Mouse (Mus musculus) frontal cortex, adult 2 months (tissue): ENCODE measurements around the gene Izumo4. TPM values are rescaled to one million over a fixed set of nuclear protein-coding genes. Genes with fewer than 3 reads are reported as not detected.

Source experiments
- DNase-seq, 2 experiments: peaks; one replicate each; pipeline ENCODE4 v3.0.0; 2022; ENCODE audit warnings: low spot score in 1 of 2; ENCODE audit errors: extremely low spot score in 1 of 2
- polyA plus RNA-seq: library from polyadenylated mRNA; depleted of rRNA; stranded (reverse); fragments of >200 nt; gene quantifications from 2 replicates; pipeline ENCODE4 v1.2.3, GENCODE M21; 2012; rRNA removed

The Izumo4 gene
- 99.6 and 108 TPM in 2 replicates for polyA plus RNA-seq

GRCm38 (mm10) chr10:80701721-80702535 lies at the start of gene Izumo4, which contains the start of gene Mob3a:
TSS of gene Izumo4 (plus strand) at chr10:80702184.
TSS of gene Mob3a (minus strand) at chr10:80701977.
- peak; percentile 98 to 99 for DNase-seq

GRCm38 (mm10) chr10:80653156-80653720 lies 48.7 kb upstream of the Izumo4 start:
- DNase-seq: no peak

- no peak for DNase-seq
Measured at GRCm38 (mm10) chr10:80654866-80655265, 47.1 kb upstream of the Izumo4 start.

GRCm38 (mm10) chr10:80655406-80656129 lies 46.4 kb upstream of the Izumo4 start:
- DNase-seq: no peak

GRCm38 (mm10) chr10:80656130-80656862 lies 45.7 kb upstream of the Izumo4 start:
- peak; percentile 87 to 96 for DNase-seq

- DNase-seq: no peak
Measured at GRCm38 (mm10) chr10:80656863-80657623, 44.9 kb upstream of the Izumo4 start, which contains the start of gene Btbd2. TSS of gene Btbd2 (minus strand) at chr10:80657071.

- no peak for DNase-seq
Measured at GRCm38 (mm10) chr10:80658194-80658840, 43.7 kb upstream of the Izumo4 start.

GRCm38 (mm10) chr10:80658841-80659202 lies 43.2 kb upstream of the Izumo4 start:
- no peak for DNase-seq

GRCm38 (mm10) chr10:80659213-80659612 lies 42.8 kb upstream of the Izumo4 start:
- peak in 1 of 2 experiments; percentile 89 for DNase-seq

GRCm38 (mm10) chr10:80661149-80661548 lies 40.8 kb upstream of the Izumo4 start:
- peak in 1 of 2 experiments; percentile 39 for DNase-seq

- DNase-seq: no peak
Measured at GRCm38 (mm10) chr10:80663485-80664196, 38.3 kb upstream of the Izumo4 start.

GRCm38 (mm10) chr10:80664197-80665015 lies 37.6 kb upstream of the Izumo4 start:
- peak in 1 of 2 experiments; percentile 33 for DNase-seq

GRCm38 (mm10) chr10:80665016-80665380 lies 37.0 kb upstream of the Izumo4 start:
- no peak for DNase-seq

GRCm38 (mm10) chr10:80665459-80665858 lies 36.5 kb upstream of the Izumo4 start:
- DNase-seq: no peak

GRCm38 (mm10) chr10:80665981-80666733 lies 35.8 kb upstream of the Izumo4 start:
- no peak for DNase-seq

GRCm38 (mm10) chr10:80666837-80667412 lies 35.1 kb upstream of the Izumo4 start:
- DNase-seq: no peak

GRCm38 (mm10) chr10:80668614-80669013 lies 33.4 kb upstream of the Izumo4 start:
- DNase-seq: no peak
